Mouse (Mus musculus) layer of hippocampus, postnatal 36 days (tissue): Measurements from ENCODE around the gene Rlbp1. TPM values are rescaled to one million over a fixed set of nuclear protein-coding genes. Genes with fewer than 3 reads are reported as not detected.

Experiments
- DNase-seq, 2 experiments: peaks; one replicate each; pipeline ENCODE4 v3.0.0; 2022
- total RNA-seq, 2 experiments: library from RNA; stranded (reverse); gene quantifications; 2 replicates each; pipeline ENCODE4 v1.2.3; 2021

Rlbp1 gene
- total RNA-seq, 2 experiments from 2014 or later = 23.1 to 23.5 TPM

- DNase-seq = no peak
Measured at GRCm38 (mm10) chr7:79376516-79377275, 10.2 kb downstream of the Rlbp1 start.

- DNase-seq = no peak
Measured at GRCm38 (mm10) chr7:79375594-79375993, 11.3 kb downstream of the Rlbp1 start.

GRCm38 (mm10) chr7:79374017-79374416 lies 12.8 kb downstream of the Rlbp1 start:
- no peak for DNase-seq

- peak; percentile 69 to 71 for DNase-seq
Measured at GRCm38 (mm10) chr7:79371321-79371879, 15.4 kb downstream of the Rlbp1 start.

GRCm38 (mm10) chr7:79369416-79369815 lies 17.4 kb downstream of the Rlbp1 start:
- no peak for DNase-seq

GRCm38 (mm10) chr7:79368664-79369063 lies 18.2 kb downstream of the Rlbp1 start:
- DNase-seq = no peak

- DNase-seq = no peak
Measured at GRCm38 (mm10) chr7:79363370-79364043, 23.3 kb downstream of the Rlbp1 start.

- DNase-seq = no peak
Measured at GRCm38 (mm10) chr7:79362830-79363229, 24.0 kb downstream of the Rlbp1 start.

GRCm38 (mm10) chr7:79362208-79362607 lies 24.6 kb downstream of the Rlbp1 start:
- no peak for DNase-seq

- DNase-seq = no peak
Measured at GRCm38 (mm10) chr7:79360056-79360455, 26.8 kb downstream of the Rlbp1 start.

- no peak for DNase-seq
Measured at GRCm38 (mm10) chr7:79359183-79359435, 27.7 kb downstream of the Rlbp1 start.

GRCm38 (mm10) chr7:79358350-79359182 lies 28.3 kb downstream of the Rlbp1 start:
- DNase-seq = peak; percentile 71 to 75

GRCm38 (mm10) chr7:79349738-79350386 lies 37.0 kb downstream of the Rlbp1 start:
- peak; percentile 69 to 73 for DNase-seq

- no peak for DNase-seq
Measured at GRCm38 (mm10) chr7:79348816-79349215, 38.0 kb downstream of the Rlbp1 start.

- no peak for DNase-seq
Measured at GRCm38 (mm10) chr7:79347108-79347813, 39.6 kb downstream of the Rlbp1 start.

GRCm38 (mm10) chr7:79346555-79347075 lies 40.2 kb downstream of the Rlbp1 start:
- no peak for DNase-seq

GRCm38 (mm10) chr7:79345902-79346301 lies 40.9 kb downstream of the Rlbp1 start:
- no peak for DNase-seq

- no peak for DNase-seq
Measured at GRCm38 (mm10) chr7:79336362-79336910, 50.4 kb downstream of the Rlbp1 start.

GRCm38 (mm10) chr7:79333419-79333818 lies 53.4 kb downstream of the Rlbp1 start:
- DNase-seq = no peak

GRCm38 (mm10) chr7:79331197-79331596 lies 55.7 kb downstream of the Rlbp1 start:
- no peak for DNase-seq

- no peak for DNase-seq
Measured at GRCm38 (mm10) chr7:79328769-79329168, 58.1 kb downstream of the Rlbp1 start.
